Mouse (Mus musculus) layer of hippocampus, postnatal 36 days (tissue): ENCODE results near the gene St6galnac3. TPM values are rescaled to one million over a fixed set of nuclear protein-coding genes. Genes with fewer than 3 reads are reported as not detected.

Experiments used
- DNase-seq, 2 experiments: peaks; one replicate each; pipeline ENCODE4 v3.0.0; 2022
- microRNA-seq, 2 experiments: library from miRNA; unstranded; fragments of <30 nt; microRNA quantifications; one replicate each; pipeline ENCODE4 v1.2.0; 2021
- total RNA-seq, 2 experiments: library from RNA; stranded (reverse); gene quantifications; 2 replicates each; pipeline ENCODE4 v1.2.3; 2021

Gene St6galnac3
- total RNA-seq, 2 experiments from 2014 or later = 25.2 to 28.9 TPM

- no peak for DNase-seq
These were observed 524.9 kb downstream of the St6galnac3 start for GRCm38 (mm10) chr3:153200076-153200475.

DNA sequence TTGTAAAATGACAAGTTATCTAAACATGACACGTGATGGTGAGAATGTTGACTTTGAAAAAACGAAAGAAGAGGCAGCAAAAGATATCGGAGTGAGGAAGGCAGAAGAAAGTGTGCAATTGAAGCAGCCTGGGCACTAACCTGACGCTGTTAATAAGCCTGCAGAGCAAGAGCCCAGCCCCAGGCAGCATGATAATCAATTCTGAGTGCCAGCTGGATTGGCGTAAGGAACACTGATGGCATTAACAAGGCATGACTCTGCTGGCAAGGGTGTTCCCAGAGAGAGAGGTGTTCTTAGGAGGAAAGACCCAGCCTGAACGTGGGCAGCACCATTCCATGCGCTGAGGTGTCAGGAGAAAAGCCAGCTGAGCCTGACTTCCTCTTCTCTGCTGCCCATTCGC is 525.7 kb downstream of the St6galnac3 start:
- peak; percentile 20 to 37 for DNase-seq

GRCm38 (mm10) chr3:153198514-153198913 is 526.5 kb downstream of the St6galnac3 start:
- DNase-seq = no peak

GRCm38 (mm10) chr3:153193025-153193424 is 531.9 kb downstream of the St6galnac3 start:
- no peak for DNase-seq

DNA sequence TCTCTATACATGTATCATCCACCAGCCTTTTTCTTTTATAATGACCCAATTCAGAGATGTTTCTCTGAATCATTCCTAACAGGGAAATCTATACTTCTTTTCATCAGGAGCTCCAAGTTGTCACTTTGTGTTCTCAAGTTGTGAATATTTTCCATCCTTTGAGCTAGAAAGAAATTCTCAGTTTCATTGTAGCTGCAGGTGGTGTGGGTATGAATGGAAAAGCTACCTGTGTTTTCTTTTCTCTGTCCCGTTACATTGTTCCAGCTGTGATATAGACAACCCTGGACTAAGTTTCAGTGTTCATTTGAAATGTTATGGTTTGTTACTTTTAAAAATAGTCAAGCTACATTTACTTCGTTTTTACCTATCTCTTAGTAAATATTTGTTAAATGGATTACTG is 534.2 kb downstream of the St6galnac3 start:
- DNase-seq = no peak

- peak; percentile 33 to 37 for DNase-seq
These were observed 535.1 kb downstream of the St6galnac3 start for GRCm38 (mm10) chr3:153189685-153190467.

GRCm38 (mm10) chr3:153188224-153188623 is 536.8 kb downstream of the St6galnac3 start:
- DNase-seq = no peak

GRCm38 (mm10) chr3:153185117-153185516 is 539.9 kb downstream of the St6galnac3 start:
- DNase-seq = no peak

DNA sequence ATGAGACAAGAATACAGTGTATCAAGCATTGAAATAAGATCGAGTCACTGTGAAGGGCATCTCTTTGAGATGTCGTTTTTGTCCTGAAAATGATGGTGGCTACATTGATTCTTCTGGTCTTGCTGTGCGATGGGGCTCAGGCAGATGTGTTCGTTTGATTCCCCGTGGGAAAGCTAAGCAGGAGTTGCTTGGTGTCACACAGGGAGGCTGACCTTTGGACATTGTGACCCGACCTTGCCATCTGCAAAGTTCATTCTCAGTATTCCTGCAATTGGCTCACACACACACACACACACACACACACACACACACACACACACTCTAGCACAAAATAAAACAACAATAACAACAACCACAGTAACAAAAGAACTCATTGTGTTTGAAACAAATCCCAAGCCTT is 543.7 kb downstream of the St6galnac3 start:
- no peak for DNase-seq

- DNase-seq = no peak
These were observed 548.2 kb downstream of the St6galnac3 start for GRCm38 (mm10) chr3:153176749-153177148.

DNA sequence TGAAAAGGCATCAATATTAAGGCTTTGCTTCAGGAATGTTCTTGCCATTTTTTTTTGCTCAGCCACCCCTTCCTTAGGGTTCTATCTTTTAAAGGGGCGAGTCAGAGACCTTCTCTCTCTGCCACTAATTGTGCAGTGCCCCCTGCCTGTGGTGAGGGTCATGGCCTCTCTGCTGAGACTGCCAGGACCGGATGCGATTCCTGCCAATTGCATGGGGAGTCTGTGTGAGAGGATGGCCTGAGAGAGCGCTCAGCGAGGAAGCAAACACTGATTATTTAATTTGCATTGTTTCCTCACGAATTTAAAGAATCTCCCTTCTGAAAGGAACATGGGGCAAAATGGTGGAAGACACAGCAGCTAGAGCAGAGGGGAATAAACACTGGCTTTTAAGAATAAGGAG is 548.6 kb downstream of the St6galnac3 start:
- no peak for DNase-seq

GRCm38 (mm10) chr3:153174336-153175033 is 550.5 kb downstream of the St6galnac3 start:
- no peak for DNase-seq

GRCm38 (mm10) chr3:153173567-153173966 is 551.4 kb downstream of the St6galnac3 start:
- no peak for DNase-seq

- no peak for DNase-seq
These were observed 554.8 kb downstream of the St6galnac3 start for GRCm38 (mm10) chr3:153170146-153170545.

GRCm38 (mm10) chr3:153169744-153170143 is 555.2 kb downstream of the St6galnac3 start:
- no peak for DNase-seq

- no peak for DNase-seq
These were observed 563.3 kb downstream of the St6galnac3 start for GRCm38 (mm10) chr3:153161676-153162075.

- no peak for DNase-seq
These were observed 564.3 kb downstream of the St6galnac3 start for GRCm38 (mm10) chr3:153160683-153161082.

DNA sequence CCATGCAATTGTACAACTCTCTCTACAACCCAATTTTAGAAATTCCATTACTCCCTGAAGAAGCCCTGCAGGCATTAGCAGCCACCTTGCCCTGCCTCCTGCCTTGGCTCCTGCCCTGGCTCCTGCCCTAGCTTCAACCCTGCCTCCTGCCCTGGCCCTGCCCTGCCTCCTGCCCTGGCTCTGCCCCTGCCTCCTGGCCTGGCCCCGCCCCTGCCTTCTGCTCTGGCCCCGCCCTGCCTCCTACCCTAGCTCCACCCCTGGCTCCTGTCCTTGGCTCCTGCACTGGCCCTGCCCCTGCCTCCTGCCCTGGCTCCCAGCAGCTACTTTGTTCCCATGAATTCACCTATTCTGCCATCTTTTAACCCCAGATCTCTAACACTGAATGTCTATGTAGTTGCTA is 576.1 kb downstream of the St6galnac3 start:
- no peak for DNase-seq

Small RNA genes lying within 50 kb of the gene (microRNA-seq; reads per million reads assigned to microRNA genes)
- 0 reads per million in 2 experiments for gene Gm27405

Other genes starting within 250 kb of the St6galnac3 start
- gene Asb17, start 119.0 kb upstream of the St6galnac3 start, total RNA-seq = not detected
- gene Msh4, start 181.0 kb upstream of the St6galnac3 start, total RNA-seq = under 1 TPM; 0.17 to 0.30 TPM
- gene Rabggtb, start 187.8 kb upstream of the St6galnac3 start, total RNA-seq = 10 to 100 TPM; 72.2 to 78.9 TPM
- 10 to 100 TPM; 53.5 to 54.0 TPM for gene Acadm, start 219.5 kb upstream of the St6galnac3 start, total RNA-seq
- 10 to 100 TPM; 62.9 to 68.0 TPM for gene Slc44a5, start 248.3 kb upstream of the St6galnac3 start, total RNA-seq